Mouse (Mus musculus) embryonic fibroblast, embryonic 13.5 days (primary cell): ENCODE results near the gene Adm2.

Experiments
- CTCF ChIP-seq: IDR thresholded peaks from 2 replicates; pipeline ENCODE4 v1.5.1; 2011; ENCODE audit warnings: mild to moderate bottlenecking, control low read depth, low read length, moderate library complexity, borderline replicate concordance; ENCODE audit not compliant: insufficient read depth
- POLR2A ChIP-seq: IDR thresholded peaks from 2 replicates; pipeline ENCODE4 v1.6.1; 2011; ENCODE audit warnings: low read depth, mild to moderate bottlenecking, control low read depth, low read length, moderate library complexity

GRCm38 (mm10) chr15:89351302-89351701, 28.8 kb downstream of the Adm2 start:
- TF ChIP-seq CTCF (no peak), POLR2A (no peak)
